Comparison of ENCODE assay signal across 13 mouse cellular contexts in genomic region chr17:83977725-83978124, GRCm38 (mm10).
DNase-seq lines count a peak whose midpoint lies in the region; ATAC-seq and TF ChIP-seq lines count a peak whose summit lies in the region.
"Had no signal": no experiment of that assay in that cellular context is flagged by ENCODE, and none has a peak within 500 bp of the region (broad histone marks: within the 10 kb centered on the region; RNA-seq: fewer than 3 reads in every experiment).

No protein-coding gene starts in this region.

- DNase-seq in gastrocnemius, adult 2 months = peak; percentile 13
- DNase-seq in gastrocnemius, postnatal 10 days = no peak
- DNase-seq in kidney, postnatal 4 days = no peak
- DNase-seq in stomach, postnatal 0 days (ENCODE audit: low spot score) = no peak
- DNase-seq in neural tube, embryonic 10.5 days (ENCODE audit: extremely low spot score, low spot score) = no peak
- DNase-seq: adrenal gland, postnatal 14 days; right cerebral cortex, postnatal 25 days; thymus, postnatal 14 days had no signal

- no peak for TF ChIP-seq CTCF in gastrocnemius, adult 2 months (IDR thresholded peaks at IDR 0.05)
- TF ChIP-seq CTCF in stomach, postnatal 0 days (IDR thresholded peaks at IDR 0.05; ENCODE audit: low read depth) = no peak

- H3K27me3 ChIP-seq in kidney, embryonic 14.5 days (ENCODE audit: control insufficient read depth, insufficient read depth, low read length) = no peaks in the 10 kb centered on the region
- peaks cover 13% of the 10 kb centered on the region for H3K27me3 ChIP-seq in megakaryocyte, embryonic 14.5 days (replicated peaks)
- no peaks in the 10 kb centered on the region for H3K27me3 ChIP-seq in stomach, postnatal 0 days (ENCODE audit: control insufficient read depth, insufficient read depth, low read length)

- H3K4me3 ChIP-seq in gastrocnemius, adult 2 months = no peak overlapping the region
- H3K4me3 ChIP-seq in kidney, embryonic 14.5 days (ENCODE audit: low read length) = no peak overlapping the region
- peak overlapping the region; percentile 38 for H3K4me3 ChIP-seq in megakaryocyte, embryonic 14.5 days (replicated peaks)
- no peak overlapping the region for H3K4me3 ChIP-seq in stomach, postnatal 0 days (ENCODE audit: low read depth, low read length)
- H3K4me3 ChIP-seq: erythroblast, embryonic 14.5 days had no signal

- H3K9ac ChIP-seq in kidney, embryonic 14.5 days (ENCODE audit: low read depth, low read length) = peak overlapping the region; percentile 7; the same call in 1 of the 2 replicates
- no peak overlapping the region for H3K9ac ChIP-seq in stomach, postnatal 0 days (ENCODE audit: low read length)

- H3K4me2 ChIP-seq in kidney, embryonic 14.5 days (replicated peaks; ENCODE audit: low read depth, low read length) = no peak overlapping the region
- no peak overlapping the region for H3K4me2 ChIP-seq in stomach, postnatal 0 days (replicated peaks; ENCODE audit: low read depth)

- no peak for TF ChIP-seq EP300 in stomach, postnatal 0 days (optimal IDR thresholded peaks at IDR 0.05)

- no peaks in the 10 kb centered on the region for H3K36me3 ChIP-seq in kidney, embryonic 14.5 days (ENCODE audit: control insufficient read depth, insufficient read depth, low read length)
- H3K36me3 ChIP-seq in megakaryocyte, embryonic 14.5 days (replicated peaks; ENCODE audit: low read length) = no peaks in the 10 kb centered on the region
- no peaks in the 10 kb centered on the region for H3K36me3 ChIP-seq in stomach, postnatal 0 days (ENCODE audit: control insufficient read depth, insufficient read depth, low read length)

- intact Hi-C loops in gastrocnemius, adult 2 months (cut with DNase I) = no loop called here

- peaks cover 22% of the 10 kb centered on the region for H3K4me1 ChIP-seq in kidney, embryonic 14.5 days (ENCODE audit: control insufficient read depth, insufficient read depth, low read length)
- peaks cover 95% of the 10 kb centered on the region for H3K4me1 ChIP-seq in megakaryocyte, embryonic 14.5 days
- H3K4me1 ChIP-seq in stomach, postnatal 0 days (replicated peaks; ENCODE audit: control insufficient read depth, insufficient read depth) = peaks cover 7% of the 10 kb centered on the region; the same call in 1 of the 2 replicates

- WGBS in kidney, embryonic 14.5 days = 77% methylated on average over 11 of the region's 11 CpGs
- WGBS in stomach, postnatal 0 days = 82% methylated on average over 11 of the region's 11 CpGs

- no peaks in the 10 kb centered on the region for H3K9me3 ChIP-seq in kidney, embryonic 14.5 days (ENCODE audit: control insufficient read depth, low read length)
- H3K9me3 ChIP-seq in megakaryocyte, embryonic 14.5 days = no peaks in the 10 kb centered on the region
- no peaks in the 10 kb centered on the region for H3K9me3 ChIP-seq in stomach, postnatal 0 days (ENCODE audit: control insufficient read depth, low read length)

- peak overlapping the region; percentile 68 for H3K27ac ChIP-seq in gastrocnemius, adult 2 months
- H3K27ac ChIP-seq in kidney, embryonic 14.5 days (ENCODE audit: low read depth, low read length) = peak overlapping the region; percentile 51; the same call in 1 of the 2 replicates
- 0 out of 2 replicates have a peak overlapping the region, but pooled peaks have one; percentile 18 for H3K27ac ChIP-seq in stomach, postnatal 0 days (replicated peaks)

- no peak for ATAC-seq in kidney, embryonic 14.5 days (ENCODE audit: low FRiP score, low TSS enrichment)
- no peak for ATAC-seq in megakaryocyte, adult 5-6 weeks (ENCODE audit: poor library complexity, severe bottlenecking)
- ATAC-seq in stomach, postnatal 0 days (ENCODE audit: low FRiP score, low TSS enrichment) = no peak
- ATAC-seq: inflammation-experienced regulatory T-cells, adult 6 months had no signal

Comparison
In these comparisons a context has a peak if more than half of its experiments do, and no peak if none do; other contexts are left out.
1. H3K27ac ChIP-seq: peak in every context shown above with its lines; median percentile 68 in gastrocnemius, adult 2 months; 51 in kidney, embryonic 14.5 days; 18 in stomach, postnatal 0 days.